Mouse (Mus musculus): ENCODE data around the gene C2cd4d.
A peak's percentile ranks its signal among the peaks of the same experiment; 100 is the strongest.

The C2cd4d gene

GRCm38 (mm10) chr3:94362138-94362537, at the start of gene C2cd4d:
Gene C2cd4d, plus strand, starts transcription at chr3:94362438.
- no peaks in the 10 kb centered on the region for H3K36me3 ChIP-seq (ENCODE audit: control insufficient read depth, insufficient read depth, low read length, poor library complexity, severe bottlenecking)
- no peaks in the 10 kb centered on the region; the same call in 1 of the 2 replicates for H3K27me3 ChIP-seq (ENCODE audit: control insufficient read depth, insufficient read depth, low read length, poor library complexity, severe bottlenecking)
- no peak for DNase-seq (ENCODE audit: low read depth, low spot score)

GRCm38 (mm10) chr3:94328681-94329080, 33.6 kb upstream of the C2cd4d start:
- no peaks in the 10 kb centered on the region for H3K27me3 ChIP-seq (ENCODE audit: control insufficient read depth, insufficient read depth, low read length, poor library complexity, severe bottlenecking)

GRCm38 (mm10) chr3:94334442-94334841, 27.8 kb upstream of the C2cd4d start:
- H3K27me3 ChIP-seq (ENCODE audit: control insufficient read depth, insufficient read depth, low read length, poor library complexity, severe bottlenecking), result no peaks in the 10 kb centered on the region
- DNase-seq (ENCODE audit: low read depth, low spot score), result no peak
- no peaks in the 10 kb centered on the region for H3K36me3 ChIP-seq (ENCODE audit: control insufficient read depth, insufficient read depth, low read length, poor library complexity, severe bottlenecking)

More at GRCm38 (mm10) chr3:94328681-94329080, 33.6 kb upstream of the C2cd4d start:
- no peak for DNase-seq (ENCODE audit: low read depth, low spot score)
- H3K36me3 ChIP-seq (ENCODE audit: control insufficient read depth, insufficient read depth, low read length, poor library complexity, severe bottlenecking), result no peaks in the 10 kb centered on the region

- Histone ChIP-seq H3K27me3 (ENCODE audit: control insufficient read depth, insufficient read depth, low read length, poor library complexity, severe bottlenecking) (no peaks in the 10 kb centered on the region), H3K36me3 (ENCODE audit: control insufficient read depth, insufficient read depth, low read length, poor library complexity, severe bottlenecking) (no peaks in the 10 kb centered on the region)
- no peak for DNase-seq (ENCODE audit: low read depth, low spot score)
Observed at GRCm38 (mm10) chr3:94338522-94338921, 23.7 kb upstream of the C2cd4d start.

- Histone ChIP-seq H3K27me3 (ENCODE audit: control insufficient read depth, insufficient read depth, low read length, poor library complexity, severe bottlenecking) (no peaks in the 10 kb centered on the region), H3K36me3 (ENCODE audit: control insufficient read depth, insufficient read depth, low read length, poor library complexity, severe bottlenecking) (no peaks in the 10 kb centered on the region)
- DNase-seq (ENCODE audit: low read depth, low spot score), result no peak
Observed at GRCm38 (mm10) chr3:94341959-94342422, 20.2 kb upstream of the C2cd4d start, which contains the start of gene Them5. Gene Them5, plus strand, starts transcription at chr3:94342099.

GRCm38 (mm10) chr3:94342552-94342951, 19.7 kb upstream of the C2cd4d start:
- no peak for DNase-seq (ENCODE audit: low read depth, low spot score)
- Histone ChIP-seq H3K27me3 (ENCODE audit: control insufficient read depth, insufficient read depth, low read length, poor library complexity, severe bottlenecking) (no peaks in the 10 kb centered on the region), H3K36me3 (ENCODE audit: control insufficient read depth, insufficient read depth, low read length, poor library complexity, severe bottlenecking) (no peaks in the 10 kb centered on the region)

- H3K27me3 ChIP-seq (ENCODE audit: control insufficient read depth, insufficient read depth, low read length, poor library complexity, severe bottlenecking), result no peaks in the 10 kb centered on the region
- no peaks in the 10 kb centered on the region for H3K36me3 ChIP-seq (ENCODE audit: control insufficient read depth, insufficient read depth, low read length, poor library complexity, severe bottlenecking)
- DNase-seq (ENCODE audit: low read depth, low spot score), result no peak
Observed at GRCm38 (mm10) chr3:94344182-94344581, 18.1 kb upstream of the C2cd4d start.

- Histone ChIP-seq H3K27me3 (ENCODE audit: control insufficient read depth, insufficient read depth, low read length, poor library complexity, severe bottlenecking) (no peaks in the 10 kb centered on the region), H3K36me3 (ENCODE audit: control insufficient read depth, insufficient read depth, low read length, poor library complexity, severe bottlenecking) (no peaks in the 10 kb centered on the region)
- DNase-seq (ENCODE audit: low read depth, low spot score), result no peak
Observed at GRCm38 (mm10) chr3:94344897-94345296, 17.3 kb upstream of the C2cd4d start.

GRCm38 (mm10) chr3:94348146-94348545, 14.1 kb upstream of the C2cd4d start:
- DNase-seq (ENCODE audit: low read depth, low spot score), result no peak
- Histone ChIP-seq H3K27me3 (ENCODE audit: control insufficient read depth, insufficient read depth, low read length, poor library complexity, severe bottlenecking) (no peaks in the 10 kb centered on the region), H3K36me3 (ENCODE audit: control insufficient read depth, insufficient read depth, low read length, poor library complexity, severe bottlenecking) (no peaks in the 10 kb centered on the region)

- no peaks in the 10 kb centered on the region for H3K36me3 ChIP-seq (ENCODE audit: control insufficient read depth, insufficient read depth, low read length, poor library complexity, severe bottlenecking)
- no peaks in the 10 kb centered on the region; the same call in 1 of the 2 replicates for H3K27me3 ChIP-seq (ENCODE audit: control insufficient read depth, insufficient read depth, low read length, poor library complexity, severe bottlenecking)
- no peak for DNase-seq (ENCODE audit: low read depth, low spot score)
Observed at GRCm38 (mm10) chr3:94360812-94361211, 1.4 kb upstream of the C2cd4d start.

- no peaks in the 10 kb centered on the region; the same call in 1 of the 2 replicates for H3K27me3 ChIP-seq (ENCODE audit: control insufficient read depth, insufficient read depth, low read length, poor library complexity, severe bottlenecking)
- no peak for DNase-seq (ENCODE audit: low read depth, low spot score)
Observed at GRCm38 (mm10) chr3:94363291-94364153, 1.3 kb downstream of the C2cd4d start.

GRCm38 (mm10) chr3:94364154-94364526, 1.9 kb downstream of the C2cd4d start:
- DNase-seq (ENCODE audit: low read depth, low spot score), result no peak

More at GRCm38 (mm10) chr3:94363291-94364153, 1.3 kb downstream of the C2cd4d start:
- H3K36me3 ChIP-seq (ENCODE audit: control insufficient read depth, insufficient read depth, low read length, poor library complexity, severe bottlenecking), result no peaks in the 10 kb centered on the region

GRCm38 (mm10) chr3:94366761-94367160, 4.5 kb downstream of the C2cd4d start:
- no peaks in the 10 kb centered on the region for H3K36me3 ChIP-seq (ENCODE audit: control insufficient read depth, insufficient read depth, low read length, poor library complexity, severe bottlenecking)
- DNase-seq (ENCODE audit: low read depth, low spot score), result peak; percentile 82
- H3K27me3 ChIP-seq (ENCODE audit: control insufficient read depth, insufficient read depth, low read length, poor library complexity, severe bottlenecking), result no peaks in the 10 kb centered on the region; the same call in 1 of the 2 replicates

More at GRCm38 (mm10) chr3:94364154-94364526, 1.9 kb downstream of the C2cd4d start:
- Histone ChIP-seq H3K36me3 (ENCODE audit: control insufficient read depth, insufficient read depth, low read length, poor library complexity, severe bottlenecking) (no peaks in the 10 kb centered on the region), H3K27me3 (ENCODE audit: control insufficient read depth, insufficient read depth, low read length, poor library complexity, severe bottlenecking) (no peaks in the 10 kb centered on the region; the same call in 1 of the 2 replicates)

- Histone ChIP-seq H3K27me3 (ENCODE audit: control insufficient read depth, insufficient read depth, low read length, poor library complexity, severe bottlenecking) (no peaks in the 10 kb centered on the region; the same call in 1 of the 2 replicates), H3K36me3 (ENCODE audit: control insufficient read depth, insufficient read depth, low read length, poor library complexity, severe bottlenecking) (no peaks in the 10 kb centered on the region)
- no peak for DNase-seq (ENCODE audit: low read depth, low spot score)
Observed at GRCm38 (mm10) chr3:94367511-94367910, 5.3 kb downstream of the C2cd4d start.

GRCm38 (mm10) chr3:94368631-94369030, 6.4 kb downstream of the C2cd4d start:
- H3K36me3 ChIP-seq (ENCODE audit: control insufficient read depth, insufficient read depth, low read length, poor library complexity, severe bottlenecking), result no peaks in the 10 kb centered on the region
- no peak for DNase-seq (ENCODE audit: low read depth, low spot score)
- no peaks in the 10 kb centered on the region; the same call in 1 of the 2 replicates for H3K27me3 ChIP-seq (ENCODE audit: control insufficient read depth, insufficient read depth, low read length, poor library complexity, severe bottlenecking)
